Mouse (Mus musculus) hindbrain, embryonic 13.5 days (tissue): ENCODE data around the gene Sesn2. TPM values are rescaled to one million over a fixed set of nuclear protein-coding genes. Genes with fewer than 3 reads are reported as not detected.
A peak's percentile ranks its signal among the peaks of the same experiment; 100 is the strongest.

ENCODE experiments used
- ATAC-seq: fragments of 200-750 bp; cut with Nextera tagmentation; 2 replicates; pipeline ENCODE4 v1.8.0; 2017; ENCODE audit warnings: moderate TSS enrichment; ENCODE audit not compliant: low FRiP score
- H3K27ac ChIP-seq: fragments of 300-500 bp; sonication (generic); 2 replicates; pipeline ENCODE4 v1.5.1; 2015; ENCODE audit warnings: inconsistent platforms, mild to moderate bottlenecking, moderate library complexity
- H3K27me3 ChIP-seq: fragments of 300-500 bp; sonication (generic); 2 replicates; pipeline ENCODE4 v1.6.1; 2015; ENCODE audit warnings: mild to moderate bottlenecking, inconsistent platforms
- H3K36me3 ChIP-seq: fragments of 300-500 bp; sonication (generic); 2 replicates; pipeline ENCODE4 v1.6.1; 2015; ENCODE audit warnings: mild to moderate bottlenecking, inconsistent platforms
- H3K4me1 ChIP-seq: fragments of 300-500 bp; sonication (generic); replicated peaks from 2 replicates; pipeline ENCODE4 v1.6.1; 2015; ENCODE audit warnings: inconsistent platforms
- H3K4me2 ChIP-seq: fragments of 300-500 bp; sonication (generic); 2 replicates; pipeline ENCODE4 v1.6.1; 2015; ENCODE audit warnings: inconsistent platforms, mild to moderate bottlenecking, moderate library complexity
- H3K4me3 ChIP-seq: fragments of 300-500 bp; sonication (generic); 2 replicates; pipeline ENCODE4 v1.5.1; 2015; ENCODE audit warnings: mild to moderate bottlenecking, inconsistent platforms
- H3K9ac ChIP-seq: fragments of 300-500 bp; sonication (generic); 2 replicates; pipeline ENCODE4 v1.6.1; 2015; ENCODE audit warnings: mild to moderate bottlenecking, inconsistent platforms
- H3K9me3 ChIP-seq: fragments of 300-500 bp; sonication (generic); 2 replicates; pipeline ENCODE4 v1.6.1; 2016; ENCODE audit warnings: inconsistent platforms
- WGBS: fragments of 180-500 bp; shearing (Covaris S2); methylation state at CpG from one replicate; pipeline ENCODE4 v1.1.7; 2015; 5-methylcytosine and 5-hydroxymethylcytosine counted together
- polyA plus RNA-seq: library from polyadenylated mRNA; unstranded; fragments of >200 nt; fragmentation: Nextera tagmentation; extraction: Ambion mirVana; gene quantifications from 2 replicates; pipeline ENCODE4 v1.2.1, GENCODE M21; 2015

The Sesn2 gene
- polyA plus RNA-seq, 1 experiment from 2014 or later = 8.1 TPM

DNA sequence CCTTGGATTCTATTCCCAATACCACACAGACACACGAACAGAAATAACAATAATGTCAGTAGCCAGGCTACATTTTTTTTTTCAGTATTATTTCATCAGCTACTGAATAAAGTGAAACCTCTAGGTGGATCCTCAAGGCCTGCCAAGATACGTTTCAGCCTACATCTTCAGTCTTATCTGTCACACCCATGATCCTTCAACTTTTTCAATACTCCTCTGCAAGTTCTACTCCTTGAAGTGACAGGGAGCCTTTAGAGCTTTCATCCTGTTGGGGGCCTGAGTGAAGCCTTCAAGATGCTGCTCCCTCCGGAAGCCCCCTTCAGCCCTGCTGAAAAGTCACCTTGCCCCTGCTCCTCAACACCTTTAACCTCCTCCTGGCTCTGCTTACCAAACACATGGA, 1.8 kb upstream of the Sesn2 start:
- no peak overlapping the region for H3K4me3 ChIP-seq
- no peaks in the 10 kb centered on the region for H3K9me3 ChIP-seq
- no peak for ATAC-seq
- H3K9ac ChIP-seq = no peak overlapping the region
- no peak overlapping the region for H3K27ac ChIP-seq
- H3K27me3 ChIP-seq = peaks cover 8% of the 10 kb centered on the region
- no peak overlapping the region for H3K4me2 ChIP-seq
- H3K36me3 ChIP-seq = no peaks in the 10 kb centered on the region
- WGBS = 74% methylated on average over 3 of the region's 3 CpGs
- peaks cover 36% of the 10 kb centered on the region for H3K4me1 ChIP-seq

DNA sequence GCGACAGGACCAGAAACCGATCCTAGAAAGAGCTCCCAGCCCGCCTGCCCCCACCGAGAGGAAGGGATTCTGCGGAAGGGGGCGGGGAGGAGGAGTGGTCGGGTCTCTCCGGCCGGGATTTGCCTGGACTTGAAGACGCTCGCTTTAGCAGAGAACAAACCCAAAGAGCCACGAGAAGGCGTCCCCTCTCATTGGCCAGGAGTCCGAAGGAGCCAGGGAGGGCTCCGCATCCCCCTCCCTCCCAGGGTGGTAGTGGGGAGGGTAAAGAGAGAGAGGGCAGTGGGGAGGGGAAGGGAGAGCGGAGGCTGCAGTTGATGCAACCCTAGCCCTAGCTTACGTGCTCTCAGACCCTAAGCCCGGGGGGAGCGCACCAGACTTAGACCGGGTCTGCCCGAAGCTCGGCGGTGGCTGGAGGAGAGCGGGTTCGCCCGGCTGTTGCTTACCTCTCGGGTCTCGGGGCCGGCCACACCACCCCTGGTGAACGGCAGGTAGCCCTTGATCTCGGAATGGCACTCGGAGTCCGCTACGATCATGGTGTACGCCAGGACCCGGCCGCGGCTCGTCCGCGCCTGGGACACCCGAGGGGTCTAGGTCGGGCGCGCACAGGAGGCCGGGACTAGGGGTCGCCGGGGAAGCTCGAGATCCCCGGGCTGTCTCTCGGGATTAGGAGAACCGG, 542 bp downstream of the Sesn2 start:
- H3K27me3 ChIP-seq = peaks cover 8% of the 10 kb centered on the region
- H3K4me1 ChIP-seq = peaks cover 27% of the 10 kb centered on the region
- no peaks in the 10 kb centered on the region for H3K9me3 ChIP-seq
- ATAC-seq = peak; percentile 73
- peak overlapping the region; percentile 82 for H3K27ac ChIP-seq
- peak overlapping the region; percentile 87 for H3K4me3 ChIP-seq
- under 1% methylated on average over 48 of the region's 52 CpGs for WGBS
- peak overlapping the region; percentile 94 for H3K4me2 ChIP-seq
- H3K36me3 ChIP-seq = no peaks in the 10 kb centered on the region
- peak overlapping the region; percentile 82 for H3K9ac ChIP-seq

DNA sequence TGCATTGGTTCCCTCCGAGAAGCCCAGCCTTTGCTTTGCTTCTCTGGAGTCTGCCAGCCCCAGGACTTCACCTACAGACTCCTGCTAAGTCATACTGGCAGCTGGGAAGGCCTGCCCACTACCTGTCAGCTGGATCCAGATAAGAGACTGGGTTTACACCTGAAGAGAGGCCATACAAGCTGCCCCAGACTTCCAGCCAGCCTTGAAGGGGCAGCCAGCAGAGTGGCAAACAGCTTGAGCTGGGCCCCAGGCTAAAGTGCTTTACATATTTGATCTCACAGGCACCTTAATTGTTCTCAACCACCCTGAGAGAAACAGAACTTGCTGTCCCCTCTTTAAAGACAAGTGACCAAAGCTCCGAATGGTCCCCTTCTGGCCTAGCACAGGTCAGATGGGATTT, 3.1 kb downstream of the Sesn2 start:
- Histone ChIP-seq H3K4me2 (no peak overlapping the region), H3K27me3 (no peaks in the 10 kb centered on the region), H3K36me3 (no peaks in the 10 kb centered on the region), H3K4me3 (no peak overlapping the region), H3K9ac (peak overlapping the region; percentile 35; the same call in 1 of the 2 replicates), H3K27ac (no peak overlapping the region), H3K9me3 (no peaks in the 10 kb centered on the region), H3K4me1 (peaks cover 19% of the 10 kb centered on the region)
- WGBS = 50% methylated on average over 2 of the region's 2 CpGs
- ATAC-seq = no peak

DNA sequence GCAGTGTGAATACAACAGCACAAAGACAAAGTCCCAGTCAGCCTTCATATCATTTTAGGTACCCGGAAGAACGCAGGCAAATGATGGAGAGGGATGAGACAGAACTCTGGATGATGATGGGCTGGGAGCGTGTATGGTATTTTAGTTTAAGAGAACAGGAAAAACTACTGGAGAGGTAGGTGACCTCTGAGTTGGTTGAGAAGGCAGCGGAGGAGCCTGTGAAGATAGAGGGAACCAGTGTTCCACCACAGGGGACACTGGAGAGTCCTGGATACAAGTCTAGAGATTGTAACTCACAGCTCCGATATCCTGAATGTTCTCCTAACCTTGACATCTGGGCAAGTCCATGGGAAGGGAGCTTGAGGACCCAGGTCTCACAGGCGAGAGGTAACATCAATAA, 4.1 kb downstream of the Sesn2 start:
- H3K9ac ChIP-seq = no peak overlapping the region

DNA sequence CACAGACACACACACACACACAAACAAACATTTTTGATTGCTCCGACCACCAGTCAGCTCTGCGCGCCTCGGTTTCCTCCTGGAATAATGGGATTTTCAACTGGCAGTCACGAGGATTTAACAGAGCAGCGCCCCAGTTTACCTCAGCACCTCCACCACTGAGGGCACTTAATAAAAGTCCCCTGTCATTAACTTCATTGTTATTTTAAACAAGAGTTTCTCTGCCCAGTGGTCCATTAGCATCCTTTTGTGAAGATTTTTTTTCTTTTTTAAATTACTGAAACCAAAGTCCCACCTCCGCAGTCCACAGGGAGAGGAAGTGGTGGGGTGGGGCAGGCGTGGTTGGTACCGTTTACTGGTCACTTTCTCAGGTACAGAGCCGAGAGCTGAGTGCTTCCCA, 4.5 kb downstream of the Sesn2 start:
- peaks cover 19% of the 10 kb centered on the region for H3K4me1 ChIP-seq
- H3K27me3 ChIP-seq = no peaks in the 10 kb centered on the region
- no peak overlapping the region for H3K4me2 ChIP-seq
- H3K4me3 ChIP-seq = no peak overlapping the region
- WGBS = 28% methylated on average over 10 of the region's 10 CpGs
- H3K27ac ChIP-seq = no peak overlapping the region
- ATAC-seq = no peak
- H3K36me3 ChIP-seq = no peaks in the 10 kb centered on the region
- H3K9ac ChIP-seq = no peak overlapping the region
- H3K9me3 ChIP-seq = no peaks in the 10 kb centered on the region

More for the DNA sequence above, 4.1 kb downstream of the Sesn2 start:
- no peak for ATAC-seq
- peaks cover 19% of the 10 kb centered on the region for H3K4me1 ChIP-seq
- WGBS = 73% methylated on average over 6 of the region's 6 CpGs
- no peak overlapping the region for H3K27ac ChIP-seq
- H3K4me2 ChIP-seq = no peak overlapping the region
- H3K9me3 ChIP-seq = no peaks in the 10 kb centered on the region
- no peaks in the 10 kb centered on the region for H3K27me3 ChIP-seq
- no peaks in the 10 kb centered on the region for H3K36me3 ChIP-seq
- no peak overlapping the region for H3K4me3 ChIP-seq

DNA sequence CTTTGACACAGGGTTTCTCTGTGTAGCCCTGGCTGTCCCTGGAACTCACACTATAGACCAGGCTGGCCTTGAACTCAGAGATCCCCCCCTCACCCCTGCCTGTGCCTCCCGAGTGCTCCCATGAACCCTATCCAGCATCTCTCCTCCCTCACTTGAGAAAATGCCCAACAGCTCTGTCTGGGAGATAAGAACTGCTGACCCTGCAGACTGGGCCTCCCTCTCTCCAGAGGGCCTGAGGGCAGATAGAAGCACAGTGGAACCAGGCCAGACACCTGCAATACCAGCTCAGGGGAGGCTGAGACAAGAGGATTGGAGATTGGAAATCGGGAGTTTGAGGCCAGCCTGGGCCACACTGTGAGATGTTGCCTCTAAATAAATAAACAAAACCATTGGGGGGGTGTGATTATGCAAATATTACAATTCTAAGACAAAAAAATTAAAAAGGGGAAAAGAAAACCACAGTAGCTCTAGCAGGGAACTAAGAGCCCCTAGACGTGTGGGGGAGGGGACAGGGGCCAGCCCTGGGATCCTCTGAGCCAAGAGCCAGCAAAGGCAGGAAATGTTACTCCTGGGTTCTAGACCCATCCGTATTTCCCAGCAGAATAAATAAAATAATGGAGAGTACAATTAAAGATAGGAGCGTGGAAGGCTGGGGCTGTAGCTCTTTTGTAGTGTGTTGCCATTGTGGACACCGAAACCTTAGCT, 5.1 kb downstream of the Sesn2 start:
- Histone ChIP-seq H3K9me3 (no peaks in the 10 kb centered on the region), H3K27me3 (no peaks in the 10 kb centered on the region), H3K36me3 (no peaks in the 10 kb centered on the region), H3K4me3 (no peak overlapping the region), H3K4me1 (peaks cover 19% of the 10 kb centered on the region), H3K27ac (no peak overlapping the region), H3K9ac (no peak overlapping the region), H3K4me2 (no peak overlapping the region)
- no peak for ATAC-seq
- 59% methylated on average over 6 of the region's 6 CpGs for WGBS

DNA sequence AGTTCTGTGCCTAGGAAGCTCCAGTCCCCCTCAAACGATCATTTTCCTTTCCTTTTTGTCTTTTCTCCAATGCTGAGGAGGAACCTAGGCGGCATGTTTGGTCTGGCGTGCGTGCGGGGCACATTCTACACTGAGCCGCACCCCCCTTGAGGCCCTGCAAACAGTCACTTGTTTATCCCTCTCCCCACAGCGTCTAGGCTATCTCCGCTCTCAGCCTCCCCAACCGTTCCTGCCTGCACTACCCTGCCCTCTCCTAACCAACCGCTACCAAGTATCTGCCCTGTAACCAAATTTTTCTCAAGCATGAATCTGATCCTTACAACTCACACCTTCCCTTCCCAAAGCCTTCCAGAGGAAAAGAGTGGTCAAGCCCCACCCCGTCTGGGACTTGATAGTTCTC, 7.0 kb downstream of the Sesn2 start:
- WGBS = 82% methylated on average over 11 of the region's 11 CpGs
- no peaks in the 10 kb centered on the region for H3K27me3 ChIP-seq
- H3K36me3 ChIP-seq = peaks cover 10% of the 10 kb centered on the region
- ATAC-seq = no peak
- no peak overlapping the region for H3K27ac ChIP-seq
- no peak overlapping the region for H3K9ac ChIP-seq
- H3K4me2 ChIP-seq = no peak overlapping the region
- H3K4me3 ChIP-seq = no peak overlapping the region
- H3K4me1 ChIP-seq = 0 out of 2 replicates have a peak, but pooled peaks cover 8% of the 10 kb centered on the region
- H3K9me3 ChIP-seq = no peaks in the 10 kb centered on the region

DNA sequence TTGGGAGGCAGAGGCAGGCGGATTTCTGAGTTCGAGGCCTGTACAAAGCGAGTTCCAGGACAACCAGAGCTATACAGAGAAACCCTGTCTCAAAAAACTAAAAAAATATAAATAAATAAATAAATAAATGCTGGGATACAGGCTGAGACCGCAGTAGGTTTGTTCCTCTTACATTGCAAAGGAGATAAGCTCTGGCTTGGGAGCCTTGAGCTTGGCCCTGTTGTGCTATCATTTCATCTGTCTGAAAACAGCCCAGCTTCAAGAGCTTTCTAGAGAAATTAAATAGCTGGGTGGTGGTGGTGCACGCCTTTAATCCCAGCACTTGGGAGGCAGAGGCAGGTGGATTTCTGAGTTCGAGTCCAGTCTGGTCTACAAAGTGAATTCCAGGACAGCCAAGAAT, 8.7 kb downstream of the Sesn2 start:
- ATAC-seq = no peak
- no peaks in the 10 kb centered on the region for H3K9me3 ChIP-seq
- no peaks in the 10 kb centered on the region for H3K27me3 ChIP-seq
- no peaks in the 10 kb centered on the region for H3K4me1 ChIP-seq
- no peak overlapping the region for H3K4me2 ChIP-seq
- H3K4me3 ChIP-seq = no peak overlapping the region
- H3K9ac ChIP-seq = no peak overlapping the region
- WGBS = 98% methylated on average over 6 of the region's 6 CpGs
- H3K36me3 ChIP-seq = peaks cover 24% of the 10 kb centered on the region
- H3K27ac ChIP-seq = no peak overlapping the region

DNA sequence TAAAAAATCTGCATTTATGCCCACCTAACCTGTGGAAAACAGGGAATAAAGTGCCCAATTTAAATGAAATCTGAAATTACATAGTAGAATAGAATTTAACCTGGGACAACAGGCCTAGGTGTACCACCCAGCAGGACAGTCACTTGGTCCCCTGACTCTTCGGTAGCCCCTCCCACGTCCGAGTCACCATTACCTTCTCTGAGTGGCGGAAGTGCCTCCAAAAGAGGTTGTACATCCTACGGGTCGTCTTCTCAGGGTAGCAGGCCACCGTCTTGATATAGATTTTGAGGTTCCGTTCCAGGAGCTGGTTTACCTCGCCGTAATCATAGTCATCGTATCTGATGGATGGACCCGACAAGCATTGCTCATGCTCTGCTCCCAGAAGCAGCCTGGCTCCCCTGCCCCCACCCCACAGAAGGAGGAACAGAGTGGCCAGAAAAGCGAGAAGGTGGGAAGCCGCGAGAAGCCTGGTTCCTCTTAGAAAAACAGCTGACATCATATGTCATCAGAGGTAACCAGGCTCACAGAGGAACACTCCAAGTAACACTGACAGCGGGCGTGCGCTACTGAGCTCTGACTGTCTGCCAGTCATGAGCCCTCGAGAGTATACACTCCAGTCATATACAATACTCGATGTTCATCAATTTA, 15.9 kb downstream of the Sesn2 start:
- ATAC-seq = no peak
- Histone ChIP-seq H3K9ac (no peak overlapping the region), H3K4me1 (peaks cover 18% of the 10 kb centered on the region), H3K4me2 (no peak overlapping the region), H3K27ac (no peak overlapping the region), H3K9me3 (no peaks in the 10 kb centered on the region), H3K4me3 (no peak overlapping the region), H3K36me3 (peaks cover 41% of the 10 kb centered on the region), H3K27me3 (no peaks in the 10 kb centered on the region)
- WGBS = 89% methylated on average over 20 of the region's 20 CpGs

DNA sequence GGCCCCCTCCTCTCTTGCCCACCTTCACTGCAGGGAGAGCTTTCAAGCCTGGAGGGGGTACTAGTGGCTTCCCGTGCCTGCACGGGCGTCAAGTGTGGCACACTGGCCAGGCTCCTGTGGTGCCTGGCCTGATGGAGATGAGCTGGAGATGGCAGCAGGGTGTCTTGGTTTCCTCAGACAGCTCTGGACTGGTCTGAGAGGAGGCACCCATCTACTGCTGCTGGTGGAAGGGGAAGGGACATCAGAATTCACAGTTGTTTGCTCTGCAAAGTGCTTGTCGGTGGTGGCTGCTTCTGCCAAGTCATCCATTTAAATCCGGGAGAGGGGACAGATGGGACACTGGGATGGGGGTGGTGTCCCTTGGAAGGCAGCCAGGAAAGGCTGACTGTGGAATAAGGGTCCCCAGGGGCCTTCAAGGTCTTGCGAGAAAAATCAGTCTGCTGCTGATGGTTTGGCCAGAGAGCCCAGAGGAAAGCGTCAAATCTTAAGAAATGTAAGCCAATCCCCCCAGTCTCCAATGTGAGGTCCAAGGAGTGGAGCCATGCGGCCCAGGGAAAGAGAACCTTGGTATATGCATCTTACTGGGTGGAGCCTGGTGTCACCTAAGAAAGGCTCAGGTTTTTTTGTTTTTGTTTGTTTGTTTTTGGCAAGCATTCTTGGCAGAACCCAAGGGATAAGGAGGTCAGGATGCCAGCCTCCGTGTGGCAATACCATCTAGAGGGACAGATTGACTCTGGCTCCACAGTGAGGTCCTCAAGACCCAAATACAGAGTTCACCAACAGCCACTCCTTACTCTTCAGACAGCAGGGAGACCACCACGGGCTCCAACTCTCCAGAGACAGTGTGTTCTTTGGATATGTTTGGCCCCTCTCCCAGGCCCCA, 17.9 kb downstream of the Sesn2 start:
- Histone ChIP-seq H3K4me3 (no peak overlapping the region), H3K9ac (no peak overlapping the region), H3K36me3 (peaks cover 25% of the 10 kb centered on the region), H3K27ac (peak overlapping the region; percentile 75), H3K4me2 (no peak overlapping the region), H3K4me1 (peaks cover 18% of the 10 kb centered on the region), H3K27me3 (no peaks in the 10 kb centered on the region), H3K9me3 (no peaks in the 10 kb centered on the region)
- ATAC-seq = no peak
- WGBS = 51% methylated on average over 10 of the region's 10 CpGs

DNA sequence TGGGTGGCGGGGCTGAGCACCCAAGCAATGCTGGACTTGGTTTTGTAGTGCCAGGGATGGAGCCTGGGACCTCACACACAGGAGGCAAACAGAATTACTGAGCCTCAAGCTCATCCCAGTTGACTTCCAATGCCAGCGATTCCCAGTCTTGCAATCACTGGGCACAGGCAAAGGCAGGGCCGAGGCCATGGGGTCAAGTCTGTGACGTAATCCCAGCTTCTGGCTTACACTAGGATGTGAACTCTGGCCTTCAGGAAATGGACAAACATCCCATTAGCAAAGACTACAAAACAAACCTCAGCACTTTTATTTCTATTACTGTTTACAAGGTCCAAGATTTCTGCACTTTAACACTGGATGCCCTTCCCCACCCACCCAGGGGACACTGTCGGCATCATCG, 18.6 kb downstream of the Sesn2 start:
- Histone ChIP-seq H3K9ac (no peak overlapping the region), H3K4me2 (no peak overlapping the region), H3K36me3 (peaks cover 18% of the 10 kb centered on the region), H3K27me3 (no peaks in the 10 kb centered on the region), H3K4me3 (no peak overlapping the region), H3K9me3 (no peaks in the 10 kb centered on the region), H3K4me1 (peaks cover 18% of the 10 kb centered on the region), H3K27ac (peak overlapping the region; percentile 75; the same call in 1 of the 2 replicates)
- ATAC-seq = no peak
- 84% methylated on average over 6 of the region's 6 CpGs for WGBS

DNA sequence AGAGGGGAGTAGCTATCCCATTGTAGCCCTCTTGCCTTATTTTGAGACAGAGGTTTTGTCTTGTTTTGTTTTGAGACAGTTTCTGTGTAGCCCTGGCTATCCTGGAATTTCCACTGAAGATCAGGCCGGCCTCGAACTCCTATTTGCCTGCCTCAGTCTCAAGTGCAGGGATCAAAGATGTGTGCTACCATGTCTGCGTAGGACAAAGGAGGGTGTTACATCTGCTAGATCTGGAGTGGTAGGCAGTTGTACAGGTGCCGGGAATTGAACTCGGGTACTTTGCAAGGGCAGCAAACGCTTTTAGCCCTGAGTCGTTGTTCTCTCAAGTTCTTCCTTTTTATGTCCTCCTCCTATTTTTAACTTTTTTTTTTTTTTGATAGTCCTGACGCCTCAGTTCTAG, 19.2 kb downstream of the Sesn2 start:
- Histone ChIP-seq H3K4me1 (peaks cover 18% of the 10 kb centered on the region), H3K36me3 (0 out of 2 replicates have a peak, but pooled peaks cover 13% of the 10 kb centered on the region), H3K4me3 (no peak overlapping the region), H3K4me2 (no peak overlapping the region), H3K27me3 (no peaks in the 10 kb centered on the region), H3K9me3 (no peaks in the 10 kb centered on the region), H3K27ac (no peak overlapping the region), H3K9ac (no peak overlapping the region)
- 94% methylated on average over 8 of the region's 8 CpGs for WGBS
- no peak for ATAC-seq
